Mouse (Mus musculus): Measurements from ENCODE around the gene Olfr996. TPM values are rescaled to one million over a fixed set of nuclear protein-coding genes. Genes with fewer than 3 reads are reported as not detected.
A peak's percentile ranks its signal among the peaks of the same experiment; 100 is the strongest.
"Not testable (repeated sequence)": the region's sequence is repeated elsewhere in the genome, so short reads cannot be mapped to it uniquely, and the experiment has no call there.

Gene Olfr996
- total RNA-seq (2014; rRNA removed), result not detected in 2 replicates
- polyA plus RNA-seq (2015; fragmentation: Nextera tagmentation; extraction: Ambion mirVana), result not detected in 2 replicates

- no peak within 1 kb of the TSS for H3K27ac ChIP-seq (ENCODE audit: low read depth, low read length)
- DNase-seq (ENCODE audit: low spot score), result no peak
- no peaks in the 10 kb centered on the region for H3K9me3 ChIP-seq (ENCODE audit: low read length)
- H3K27me3 ChIP-seq (ENCODE audit: insufficient read depth, low read length), result no peaks in the 10 kb centered on the region
- TF ChIP-seq CTCF (IDR thresholded peaks at IDR 0.05), result no peak
- no peak for ATAC-seq (ENCODE audit: low FRiP score)
- no peaks in the 10 kb centered on the region for H3K4me1 ChIP-seq (ENCODE audit: insufficient read depth, low read length)
- H3K36me3 ChIP-seq (ENCODE audit: insufficient read depth, low read length), result no peaks in the 10 kb centered on the region
- H3K9ac ChIP-seq (replicated peaks; ENCODE audit: low read length, poor library complexity, severe bottlenecking), result no peak within 1 kb of the TSS
- H3K4me2 ChIP-seq (ENCODE audit: low read depth, low read length, poor library complexity, severe bottlenecking), result no peak within 1 kb of the TSS
- H3K4me3 ChIP-seq (ENCODE audit: low read depth, low read length), result no peak within 1 kb of the TSS
These were observed at the start of gene Olfr996 for GRCm38 (mm10) chr2:85578915-85579314. TSS of gene Olfr996 (plus strand) at chr2:85579215.

- DNase-seq (ENCODE audit: low spot score) (no peak), ATAC-seq (ENCODE audit: low FRiP score) (no peak)
- no peaks in the 10 kb centered on the region for H3K36me3 ChIP-seq (ENCODE audit: insufficient read depth, low read length)
- no peak overlapping the region for H3K27ac ChIP-seq (ENCODE audit: low read depth, low read length)
- no peaks in the 10 kb centered on the region for H3K27me3 ChIP-seq (ENCODE audit: insufficient read depth, low read length)
- no peak overlapping the region for H3K4me2 ChIP-seq (ENCODE audit: low read depth, low read length, poor library complexity, severe bottlenecking)
- TF ChIP-seq CTCF (IDR thresholded peaks at IDR 0.05), result no peak
- H3K9ac ChIP-seq (replicated peaks; ENCODE audit: low read length, poor library complexity, severe bottlenecking), result no peak overlapping the region
- no peak overlapping the region for H3K4me3 ChIP-seq (ENCODE audit: low read depth, low read length)
- no peaks in the 10 kb centered on the region for H3K9me3 ChIP-seq (ENCODE audit: low read length)
- 73% methylated on average over 2 of the region's 2 CpGs for WGBS
- no peaks in the 10 kb centered on the region for H3K4me1 ChIP-seq (ENCODE audit: insufficient read depth, low read length)
These were observed 46.8 kb upstream of the Olfr996 start for GRCm38 (mm10) chr2:85532082-85532778.

DNA sequence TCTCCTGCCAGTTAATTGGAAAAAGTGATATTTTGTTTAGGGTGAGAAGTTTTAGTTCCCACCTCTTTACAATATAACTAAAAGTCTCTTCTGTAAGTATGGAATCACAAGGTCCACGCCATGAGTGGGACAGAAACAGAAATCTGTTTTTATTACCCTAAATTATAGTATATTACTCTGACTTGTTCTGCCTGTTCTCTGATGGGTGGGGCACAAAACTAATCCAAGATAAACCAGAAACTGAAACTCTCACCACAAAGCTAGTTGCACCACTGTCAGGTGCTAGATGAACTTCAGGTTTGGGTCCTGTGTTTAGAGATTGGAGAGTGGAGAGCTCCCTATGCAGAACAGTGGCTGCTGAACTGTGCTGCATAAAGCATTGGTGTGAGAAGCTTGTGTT, 45.1 kb upstream of the Olfr996 start:
- H3K4me3 ChIP-seq (ENCODE audit: low read depth, low read length), result no peak overlapping the region
- DNase-seq (ENCODE audit: low spot score) (no peak), ATAC-seq (ENCODE audit: low FRiP score) (no peak)
- H3K4me1 ChIP-seq (ENCODE audit: insufficient read depth, low read length), result no peaks in the 10 kb centered on the region
- no peaks in the 10 kb centered on the region for H3K27me3 ChIP-seq (ENCODE audit: insufficient read depth, low read length)
- TF ChIP-seq CTCF (IDR thresholded peaks at IDR 0.05), result no peak
- H3K9me3 ChIP-seq (ENCODE audit: low read length), result no peaks in the 10 kb centered on the region
- no peak overlapping the region for H3K9ac ChIP-seq (replicated peaks; ENCODE audit: low read length, poor library complexity, severe bottlenecking)
- no peak overlapping the region for H3K27ac ChIP-seq (ENCODE audit: low read depth, low read length)
- whole genome bisulfite sequencing, result 94% methylated on average over 1 of the region's 1 CpGs
- no peaks in the 10 kb centered on the region for H3K36me3 ChIP-seq (ENCODE audit: insufficient read depth, low read length)
- no peak overlapping the region for H3K4me2 ChIP-seq (ENCODE audit: low read depth, low read length, poor library complexity, severe bottlenecking)

GRCm38 (mm10) chr2:85554806-85555205, 24.2 kb upstream of the Olfr996 start:
- no peak for ATAC-seq (ENCODE audit: low FRiP score)
- Histone ChIP-seq H3K4me3 (ENCODE audit: low read depth, low read length) (no peak overlapping the region), H3K9me3 (ENCODE audit: low read length) (no peaks in the 10 kb centered on the region), H3K36me3 (ENCODE audit: insufficient read depth, low read length) (no peaks in the 10 kb centered on the region), H3K4me1 (ENCODE audit: insufficient read depth, low read length) (no peaks in the 10 kb centered on the region), H3K4me2 (ENCODE audit: low read depth, low read length, poor library complexity, severe bottlenecking) (no peak overlapping the region), H3K9ac (replicated peaks; ENCODE audit: low read length, poor library complexity, severe bottlenecking) (no peak overlapping the region), H3K27me3 (ENCODE audit: insufficient read depth, low read length) (no peaks in the 10 kb centered on the region), H3K27ac (ENCODE audit: low read depth, low read length) (no peak overlapping the region)
- no peak for DNase-seq (ENCODE audit: low spot score)
- WGBS, result 65% methylated on average over 1 of the region's 1 CpGs
- no peak for TF ChIP-seq CTCF (IDR thresholded peaks at IDR 0.05)

GRCm38 (mm10) chr2:85560226-85560625, 18.8 kb upstream of the Olfr996 start:
- ATAC-seq (ENCODE audit: low FRiP score), result no peak
- Histone ChIP-seq H3K36me3 (ENCODE audit: insufficient read depth, low read length) (no peaks in the 10 kb centered on the region), H3K4me1 (ENCODE audit: insufficient read depth, low read length) (no peaks in the 10 kb centered on the region), H3K4me3 (ENCODE audit: low read depth, low read length) (no peak overlapping the region), H3K9me3 (ENCODE audit: low read length) (no peaks in the 10 kb centered on the region), H3K27ac (ENCODE audit: low read depth, low read length) (no peak overlapping the region), H3K4me2 (ENCODE audit: low read depth, low read length, poor library complexity, severe bottlenecking) (no peak overlapping the region), H3K9ac (replicated peaks; ENCODE audit: low read length, poor library complexity, severe bottlenecking) (no peak overlapping the region), H3K27me3 (ENCODE audit: insufficient read depth, low read length) (no peaks in the 10 kb centered on the region)
- no peak for TF ChIP-seq CTCF (IDR thresholded peaks at IDR 0.05)
- WGBS, result 78% methylated on average over 4 of the region's 4 CpGs
- DNase-seq (ENCODE audit: low spot score), result no peak

GRCm38 (mm10) chr2:85561187-85561586, 17.8 kb upstream of the Olfr996 start:
- Histone ChIP-seq H3K4me3 (ENCODE audit: low read depth, low read length) (no peak overlapping the region), H3K9ac (replicated peaks; ENCODE audit: low read length, poor library complexity, severe bottlenecking) (no peak overlapping the region), H3K27ac (ENCODE audit: low read depth, low read length) (no peak overlapping the region), H3K27me3 (ENCODE audit: insufficient read depth, low read length) (no peaks in the 10 kb centered on the region), H3K36me3 (ENCODE audit: insufficient read depth, low read length) (no peaks in the 10 kb centered on the region), H3K9me3 (ENCODE audit: low read length) (no peaks in the 10 kb centered on the region), H3K4me1 (ENCODE audit: insufficient read depth, low read length) (no peaks in the 10 kb centered on the region), H3K4me2 (ENCODE audit: low read depth, low read length, poor library complexity, severe bottlenecking) (no peak overlapping the region)
- WGBS, result 21% methylated on average over 4 of the region's 4 CpGs
- peak; percentile 75 for DNase-seq (ENCODE audit: low spot score)
- ATAC-seq (ENCODE audit: low FRiP score), result no peak; the same call in 1 of the 2 replicates
- peak; percentile 94 for TF ChIP-seq CTCF (IDR thresholded peaks at IDR 0.05)

GRCm38 (mm10) chr2:85588648-85589047, 9.6 kb downstream of the Olfr996 start, which contains the start of gene Olfr998:
TSS of gene Olfr998 (plus strand) at chr2:85588948.
- H3K4me2 ChIP-seq (ENCODE audit: low read depth, low read length, poor library complexity, severe bottlenecking); H3K4me1 ChIP-seq (ENCODE audit: insufficient read depth, low read length); DNase-seq (ENCODE audit: low spot score); H3K4me3 ChIP-seq (ENCODE audit: low read depth, low read length); H3K27ac ChIP-seq (ENCODE audit: low read depth, low read length); H3K9me3 ChIP-seq (ENCODE audit: low read length); H3K9ac ChIP-seq (replicated peaks; ENCODE audit: low read length, poor library complexity, severe bottlenecking); H3K27me3 ChIP-seq (ENCODE audit: insufficient read depth, low read length); H3K36me3 ChIP-seq (ENCODE audit: insufficient read depth, low read length); ATAC-seq (ENCODE audit: low FRiP score): not testable (repeated sequence)
- WGBS, result 76% methylated on average over 2 of the region's 2 CpGs
